Mouse (Mus musculus): ENCODE measurements around the gene Tceal8.
"Not testable (repeated sequence)": the region's sequence is repeated elsewhere in the genome, so short reads cannot be mapped to it uniquely, and the experiment has no call there.

Tceal8 gene

DNA sequence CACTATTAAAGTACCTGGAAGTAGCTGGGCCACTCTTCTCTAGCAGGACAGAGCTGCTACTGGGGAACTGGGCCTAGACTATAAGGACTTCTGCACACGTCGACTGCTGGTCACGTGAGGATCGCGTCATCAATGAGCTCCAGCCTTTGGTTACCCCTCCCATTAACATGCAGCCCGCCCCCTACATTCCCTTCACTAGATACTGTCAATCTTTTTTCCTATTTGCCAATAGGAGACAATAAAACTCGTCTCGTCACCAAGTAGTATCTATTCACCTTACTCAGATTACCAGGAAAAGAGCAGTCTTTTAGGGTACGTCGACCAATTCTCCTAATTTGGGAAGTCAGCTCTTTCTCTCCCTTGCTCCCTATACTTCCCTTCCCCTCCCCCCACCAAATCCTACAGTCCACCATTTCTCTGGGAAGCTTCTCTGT is at the start of gene Tceal8:
Gene Tceal8 (minus strand): TSS at position 225 of the 434 bp plus-strand sequence.
- in situ Hi-C loops (cut with MseI, MboI): no loop called here

DNA sequence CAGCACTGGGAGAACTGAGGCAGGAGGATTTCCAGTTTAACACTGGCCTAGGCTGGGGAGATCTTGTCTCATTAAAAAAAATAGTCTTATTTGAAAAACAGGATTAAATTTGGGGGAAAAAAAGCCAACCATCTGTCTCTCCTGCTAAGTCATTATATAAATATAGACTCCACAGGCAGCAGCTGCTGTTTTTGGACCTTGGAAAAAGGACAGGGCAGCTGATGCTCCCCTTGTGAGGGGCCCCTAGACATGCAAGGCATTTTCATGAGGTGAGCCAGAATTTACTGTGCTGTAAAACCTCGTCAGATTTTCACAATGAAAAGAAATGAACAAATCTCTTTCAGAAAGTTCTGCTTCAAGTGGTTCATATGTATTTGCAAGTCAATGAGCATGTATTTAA is 44.2 kb upstream of the Tceal8 start:
- in situ Hi-C loops (cut with MseI, MboI): no loop called here

DNA sequence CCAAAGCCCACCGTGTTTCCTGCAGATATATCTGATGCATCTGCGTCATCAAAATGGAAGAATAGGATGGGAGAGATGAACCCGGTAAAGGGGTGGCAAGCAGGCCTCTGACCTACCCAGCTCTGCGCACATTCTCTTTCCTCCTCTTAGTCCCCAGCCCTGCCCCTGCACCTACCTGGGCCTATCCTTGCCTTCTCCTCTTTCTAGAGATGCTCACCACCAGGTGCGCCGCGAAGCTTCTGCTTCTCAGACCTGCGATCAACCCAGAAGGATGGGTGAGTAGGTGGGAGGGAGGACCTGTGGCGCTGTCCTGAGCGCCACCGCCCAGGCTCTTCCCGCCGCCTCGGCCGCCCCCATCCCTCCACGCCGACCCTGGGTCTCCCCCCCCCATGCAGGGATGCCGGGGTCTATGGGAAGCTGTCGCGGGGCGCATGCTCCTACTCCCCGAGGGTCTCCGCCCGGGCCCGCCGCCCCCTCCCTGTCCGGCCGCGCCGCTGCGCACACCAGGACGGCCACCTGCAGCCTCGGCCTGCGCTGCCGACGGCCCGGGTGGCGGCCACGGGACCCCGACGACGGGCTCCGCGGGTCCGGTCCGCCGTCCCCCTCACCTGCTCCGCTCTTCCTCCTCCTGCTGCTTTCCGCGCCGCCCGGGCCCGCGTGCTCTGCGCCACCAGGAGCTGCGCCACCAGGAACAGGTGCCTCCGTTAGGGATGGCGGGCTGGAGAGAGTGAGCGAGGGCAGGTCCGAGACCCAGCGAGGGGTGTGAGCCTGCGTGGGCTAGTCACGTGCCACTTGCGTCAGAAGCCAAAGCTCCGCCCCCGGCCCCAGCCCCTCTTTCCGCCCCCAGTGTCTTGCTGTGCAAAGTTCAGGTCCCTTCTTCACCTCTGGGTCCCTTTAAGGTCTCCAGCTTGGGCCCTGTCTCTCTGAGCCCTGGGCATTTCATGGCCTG is 42.9 kb upstream of the Tceal8 start, which contains the start of the genes Tceal7 and Bex1:
Gene Tceal7 (plus strand): TSS at position 51 of the 949 bp plus-strand sequence.
Gene Bex1 (minus strand): TSS at position 785 of the 949 bp plus-strand sequence.
- in situ Hi-C loops (cut with MseI, MboI): not testable (repeated sequence)

DNA sequence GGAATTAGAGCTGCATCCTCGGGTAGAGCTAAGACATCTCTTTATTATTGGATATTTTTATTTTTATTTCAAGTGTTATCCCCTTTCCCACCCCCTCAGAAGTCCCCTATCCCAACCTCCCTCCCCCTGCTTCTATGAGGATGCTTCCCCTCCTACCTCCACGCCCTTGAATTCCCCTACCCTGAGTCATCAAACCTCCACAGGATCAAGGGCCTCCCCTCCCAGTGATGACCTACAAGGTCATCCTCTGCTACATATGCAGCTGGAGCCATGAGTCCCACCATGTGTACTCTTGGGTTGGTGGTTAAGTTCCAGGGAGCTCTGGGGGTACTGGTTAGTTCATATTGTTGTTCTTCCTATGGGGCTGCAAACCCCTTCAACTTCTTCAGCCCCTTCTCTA is 41.3 kb upstream of the Tceal8 start:
- in situ Hi-C loops (cut with MseI, MboI): no loop called here

DNA sequence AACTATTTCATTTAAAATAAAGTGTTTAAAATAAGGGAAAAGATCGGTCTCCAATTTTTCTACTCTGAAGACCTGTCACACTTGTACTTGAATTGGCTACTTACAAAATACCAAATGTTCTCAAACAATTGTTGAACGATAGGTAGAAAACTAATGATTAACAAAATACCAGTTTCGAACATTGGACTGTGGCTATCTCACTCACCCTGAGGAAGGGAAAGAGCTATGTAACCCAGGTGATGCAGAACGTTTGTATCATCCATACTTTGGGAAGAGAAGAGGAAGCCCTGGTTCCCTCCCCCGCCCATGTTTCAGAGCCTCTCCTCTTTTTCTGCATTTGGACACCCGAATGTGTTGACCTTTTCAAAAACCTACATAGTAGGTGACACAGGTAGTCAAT is 32.3 kb upstream of the Tceal8 start:
- in situ Hi-C loops (cut with MseI, MboI): loop anchor here in 1 of 2 experiments (10.0 kb wide), 1 partner anchor 110 kb away; no protein-coding TSS in a partner anchor

DNA sequence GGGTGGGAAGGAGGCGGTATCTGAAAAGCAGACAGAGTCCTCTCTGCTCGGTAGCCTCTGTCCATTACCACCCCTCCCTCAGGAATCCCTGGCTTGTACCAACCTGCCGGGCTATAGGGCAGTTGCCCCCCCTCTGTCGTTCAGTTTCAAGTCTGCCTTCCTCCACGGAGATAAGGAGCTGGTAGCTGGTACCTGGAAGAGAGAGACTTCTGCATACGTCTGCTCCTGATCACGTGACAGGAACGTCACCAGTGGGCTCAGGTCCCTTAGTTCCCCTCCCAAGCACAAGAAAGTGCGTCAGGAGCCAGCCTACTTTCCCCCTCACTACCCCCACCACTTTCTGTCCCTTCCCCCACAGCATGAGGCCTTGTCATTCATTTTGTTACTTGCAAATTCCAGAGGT is 31.5 kb upstream of the Tceal8 start, which contains the start of gene Tceal5:
Gene Tceal5 (minus strand): TSS at position 213 of the 403 bp plus-strand sequence.
- in situ Hi-C loops (cut with MseI, MboI): loop anchor here in 1 of 2 experiments (10.0 kb wide), 1 partner anchor 111 kb away; no protein-coding TSS in a partner anchor

DNA sequence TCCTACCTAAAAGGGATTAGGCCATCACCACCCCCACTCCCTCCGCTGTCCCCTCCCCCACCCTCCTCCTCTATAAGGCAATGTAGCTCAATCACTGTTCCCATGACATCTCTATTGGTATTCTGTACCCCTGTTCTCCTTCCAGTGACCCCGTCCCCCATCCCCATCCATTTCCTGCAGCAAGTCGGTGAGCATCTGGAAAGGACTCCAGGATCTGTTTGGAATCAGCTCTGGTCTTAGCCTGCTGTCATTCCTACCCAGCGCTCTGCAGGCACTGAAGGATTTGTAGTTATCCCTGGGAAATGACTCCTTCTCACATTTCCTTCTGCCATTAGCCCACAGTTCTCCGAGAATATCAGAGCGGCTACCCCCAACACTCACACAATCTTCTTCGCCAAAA is 31.1 kb upstream of the Tceal8 start:
- in situ Hi-C loops (cut with MseI, MboI): loop anchor here in 1 of 2 experiments (10.0 kb wide), 1 partner anchor 112 kb away; no protein-coding TSS in a partner anchor

DNA sequence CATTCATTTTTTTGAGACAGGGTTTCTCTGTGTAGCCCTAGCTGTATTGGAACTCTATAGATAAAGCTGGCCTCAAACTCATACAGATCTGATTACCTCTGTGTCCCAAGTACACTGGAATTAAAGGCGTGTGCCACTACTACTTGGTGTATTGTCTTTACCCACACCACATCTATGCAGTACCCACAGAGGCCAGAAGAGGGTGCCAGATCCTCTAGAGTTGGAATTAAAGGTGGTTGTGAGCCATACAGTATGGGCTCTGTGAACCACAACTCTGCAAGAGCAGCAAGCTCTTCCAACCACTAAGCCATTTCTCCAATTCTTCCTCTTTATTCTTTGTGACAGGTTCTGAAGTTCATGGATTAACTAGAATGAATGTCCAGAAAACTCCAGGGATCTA is 24.7 kb upstream of the Tceal8 start:
- in situ Hi-C loops (cut with MseI, MboI): loop anchor here in 1 of 2 experiments (5.0 kb wide), 1 partner anchor 125 kb away; no protein-coding TSS in a partner anchor

DNA sequence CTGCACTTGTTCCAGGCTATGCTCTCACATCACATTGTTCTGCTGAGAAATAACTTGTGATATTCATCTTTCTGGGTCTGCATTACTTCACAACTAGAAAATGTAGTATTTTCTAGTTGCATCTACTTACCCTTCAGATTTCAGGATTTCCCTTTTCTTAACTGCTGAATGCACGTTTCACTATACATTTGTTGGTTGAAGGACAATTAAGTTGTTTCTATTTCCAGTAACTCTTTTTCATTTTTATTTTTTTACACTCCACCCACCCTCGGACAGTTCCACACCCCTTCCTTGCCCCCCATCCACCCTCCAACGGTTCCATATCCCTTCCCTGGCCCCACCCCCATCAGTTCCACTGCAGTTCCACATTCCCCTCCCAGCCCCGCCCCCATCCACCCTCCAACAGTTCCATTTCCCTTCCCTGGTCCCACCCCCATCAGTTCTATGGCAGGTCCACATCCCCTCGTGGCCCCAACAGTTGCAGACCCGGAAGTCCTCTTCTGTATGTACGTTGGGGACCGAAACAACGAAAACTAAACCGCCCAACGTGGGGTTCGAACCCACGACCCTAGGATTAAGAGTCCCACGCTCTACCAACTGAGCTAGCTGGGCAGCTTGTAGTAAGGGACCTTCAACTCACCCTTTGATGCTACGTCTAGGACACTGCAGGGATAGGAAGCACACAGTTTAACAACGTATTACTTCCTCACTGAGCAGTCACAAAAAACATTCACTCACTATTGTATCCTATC is 23.2 kb upstream of the Tceal8 start:
- in situ Hi-C loops (cut with MseI, MboI): loop anchor here in 1 of 2 experiments (5.0 kb wide), 1 partner anchor 127 kb away; no protein-coding TSS in a partner anchor

DNA sequence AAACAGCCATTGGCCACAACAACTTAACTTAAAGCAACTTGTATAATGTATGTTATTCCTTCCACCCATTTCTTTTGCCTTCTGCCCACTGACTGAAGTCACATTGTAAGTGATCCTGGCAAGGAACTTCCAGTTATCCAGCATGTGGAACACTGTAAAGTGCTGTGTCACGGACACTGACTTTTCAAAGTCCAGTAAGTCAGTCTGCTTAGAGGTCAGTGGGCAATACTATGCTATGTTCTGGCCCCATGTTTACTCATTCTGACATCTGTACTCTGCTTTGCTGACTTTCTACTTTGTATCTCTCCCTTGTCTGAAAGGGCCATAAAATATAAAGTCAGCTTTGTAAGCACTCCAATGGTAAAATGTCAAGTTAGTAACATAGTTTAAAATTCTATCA is 11.0 kb upstream of the Tceal8 start:
- in situ Hi-C loops (cut with MseI, MboI): no loop called here

DNA sequence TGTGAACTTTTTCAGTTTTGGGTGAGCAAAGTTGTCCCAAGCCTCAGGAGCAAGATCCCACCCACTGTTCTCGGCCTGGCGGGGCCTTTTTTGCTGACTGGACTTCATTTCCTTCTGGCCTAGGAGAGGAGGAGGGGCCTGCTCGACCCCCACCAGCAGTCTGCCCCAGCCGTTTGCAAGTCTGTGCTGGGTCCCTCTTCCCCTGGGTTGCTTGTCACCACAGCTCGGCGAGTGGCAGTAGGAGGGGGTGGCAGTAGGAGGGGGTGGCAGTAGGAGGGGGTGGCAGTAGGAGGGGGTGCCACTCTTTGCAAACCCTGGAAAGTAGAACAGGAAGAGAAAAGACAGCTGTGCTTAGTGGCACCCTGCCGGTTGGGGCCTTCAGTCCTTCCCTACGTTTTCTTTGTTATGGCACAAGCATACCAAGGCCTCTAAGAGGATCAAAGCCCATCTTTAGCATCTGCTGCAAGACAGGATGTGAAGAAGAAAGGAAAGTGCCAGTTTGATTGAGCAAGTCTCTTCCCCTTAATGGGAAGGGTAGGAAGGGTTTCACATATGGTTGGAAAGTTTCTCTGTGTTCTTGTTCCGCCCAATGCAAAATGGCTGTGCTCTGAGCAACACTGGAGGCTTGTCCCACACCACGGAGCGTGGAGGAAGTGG is 8.9 kb upstream of the Tceal8 start:
- in situ Hi-C loops (cut with MseI, MboI): no loop called here

DNA sequence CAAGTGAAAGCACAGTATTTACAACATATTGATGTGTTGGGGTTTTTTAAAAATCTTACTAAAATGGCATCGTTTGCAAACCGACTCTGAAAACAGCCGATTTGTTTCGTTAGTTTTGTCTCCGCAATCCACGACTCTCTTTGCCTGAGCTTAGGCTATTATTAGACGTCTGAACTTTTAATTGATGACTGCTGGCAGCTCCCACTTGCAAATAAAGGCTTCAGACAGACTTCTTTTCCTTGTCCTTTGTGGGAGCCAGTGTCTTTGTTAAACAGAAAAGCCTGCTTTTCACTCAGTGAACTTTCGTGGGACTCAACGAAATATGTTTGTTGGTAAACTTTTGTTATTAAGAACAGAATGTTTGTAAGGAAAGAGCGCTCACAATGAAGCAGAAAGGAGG is 644 bp upstream of the Tceal8 start:
- in situ Hi-C loops (cut with MseI, MboI): no loop called here

DNA sequence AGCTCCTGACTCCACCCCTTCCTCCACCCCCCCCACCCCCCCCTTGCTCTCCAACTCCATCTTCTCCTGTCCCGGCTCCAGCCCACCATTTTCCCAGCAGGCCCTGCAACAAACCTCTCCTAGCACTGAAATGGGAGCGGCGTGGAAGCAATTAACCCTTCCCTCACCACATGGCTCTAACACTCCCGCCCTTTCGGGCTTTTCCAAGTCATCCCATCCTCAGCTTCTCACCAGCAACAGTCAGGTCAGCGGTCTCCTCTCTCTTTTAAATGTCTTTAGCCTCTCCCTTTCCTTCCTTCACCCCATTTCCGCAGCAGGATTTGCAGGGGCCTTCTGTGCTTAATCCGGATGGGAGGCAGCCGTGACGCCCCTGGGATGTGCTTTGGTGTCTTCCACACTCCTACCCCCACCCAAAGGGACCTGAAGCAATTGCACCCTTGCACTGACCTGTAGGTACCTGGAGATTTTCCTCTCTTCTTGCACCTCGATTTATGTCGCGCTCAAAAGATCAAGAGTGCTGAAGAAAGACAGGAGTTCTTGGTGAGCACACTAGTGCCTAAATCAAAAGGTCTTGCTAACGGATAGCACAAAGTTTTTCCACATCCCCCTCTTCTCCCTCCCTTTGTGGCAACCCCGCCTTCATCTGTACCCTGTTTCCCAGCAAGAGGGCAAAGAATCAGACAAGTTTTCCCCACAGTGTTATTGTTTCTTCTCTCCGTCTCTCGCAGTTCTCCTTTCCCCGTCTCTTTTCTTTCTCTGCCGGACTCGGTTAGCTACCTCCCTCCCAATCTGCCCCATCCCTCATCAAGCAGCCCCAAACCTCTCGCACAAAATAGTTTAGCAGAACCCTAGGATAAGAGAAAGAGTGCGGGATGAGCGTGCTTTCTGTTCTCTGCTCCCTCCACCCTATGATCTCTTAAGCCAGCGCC is 689 bp downstream of the Tceal8 start:
- in situ Hi-C loops (cut with MseI, MboI): no loop called here

DNA sequence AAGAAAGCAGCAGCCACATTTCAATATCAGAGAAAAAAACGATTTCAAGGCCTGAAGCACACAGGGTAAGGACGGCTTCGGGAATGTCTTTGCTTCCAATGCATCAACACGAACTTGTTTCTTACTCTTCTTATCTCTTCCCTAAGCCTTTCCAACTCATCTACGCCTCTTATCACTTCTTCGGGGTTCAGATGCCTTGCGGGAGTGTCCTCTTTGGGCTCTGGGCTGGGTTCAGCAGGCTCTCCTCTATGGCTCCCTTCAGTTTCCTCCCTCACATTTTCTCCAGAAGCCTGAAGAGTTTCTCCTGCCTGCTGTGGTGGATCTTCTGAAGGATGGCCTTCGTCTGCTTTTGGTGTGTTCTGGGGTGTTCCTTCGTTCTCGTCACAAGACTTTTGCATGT is 1.5 kb downstream of the Tceal8 start:
- in situ Hi-C loops (cut with MseI, MboI): no loop called here

DNA sequence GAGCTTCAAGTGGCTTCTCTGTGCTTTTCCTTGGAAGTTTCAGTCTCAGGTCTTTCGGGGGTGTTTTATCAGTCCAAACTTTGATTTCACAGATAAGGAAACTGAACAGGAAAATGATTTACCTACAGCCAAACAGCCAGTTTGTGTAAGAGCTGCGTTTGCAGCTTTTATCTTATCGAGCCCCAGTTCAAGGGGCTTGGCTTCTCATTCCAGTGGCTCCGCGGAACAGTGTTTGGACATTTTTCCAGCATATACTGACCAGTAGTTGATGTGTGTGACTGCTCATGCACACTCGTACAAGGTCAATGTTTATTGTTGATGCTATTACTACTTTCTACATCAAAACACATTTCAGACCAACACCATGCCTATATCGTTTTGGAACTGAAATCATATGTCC is 27.9 kb downstream of the Tceal8 start:
- in situ Hi-C loops (cut with MseI, MboI): no loop called here

DNA sequence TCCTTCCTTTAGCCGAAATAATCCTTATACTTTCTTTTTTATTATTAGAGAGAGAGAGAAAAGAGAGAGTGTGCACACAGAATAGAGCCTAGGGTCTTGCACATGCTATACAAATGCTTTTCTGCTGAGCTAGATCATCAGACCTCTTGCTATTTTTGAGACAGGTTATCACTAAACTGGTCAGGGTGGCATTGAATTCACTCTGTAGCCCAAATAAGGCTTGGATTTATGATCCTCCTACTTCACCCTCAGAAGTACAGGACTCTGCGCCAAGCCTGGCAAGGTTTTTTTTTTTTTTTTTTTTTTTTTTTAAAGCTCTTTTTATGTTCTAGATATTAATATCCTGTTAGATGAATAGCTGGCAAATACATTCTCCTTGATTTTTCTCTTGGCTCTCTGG is 28.4 kb downstream of the Tceal8 start:
- in situ Hi-C loops (cut with MseI, MboI): no loop called here

DNA sequence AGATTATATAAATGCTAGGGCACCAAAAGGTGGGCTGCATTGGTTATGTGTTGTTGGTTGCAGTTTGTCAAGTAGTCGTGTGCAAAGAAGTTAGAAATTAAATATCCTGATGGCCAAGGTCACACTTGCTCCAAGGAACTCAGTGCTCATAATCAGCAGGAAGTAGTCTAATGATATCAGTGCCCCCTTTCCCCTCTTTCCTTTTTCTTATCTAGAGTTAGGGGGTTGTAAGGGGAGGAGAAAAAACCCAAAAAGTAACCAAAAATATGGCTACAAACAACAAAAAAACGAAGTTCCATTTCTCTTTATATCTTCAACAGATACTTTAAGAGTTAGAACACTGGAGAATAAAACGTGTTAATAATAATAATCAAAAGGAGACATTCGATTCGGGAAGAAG is 30.8 kb downstream of the Tceal8 start:
- in situ Hi-C loops (cut with MseI, MboI): no loop called here

DNA sequence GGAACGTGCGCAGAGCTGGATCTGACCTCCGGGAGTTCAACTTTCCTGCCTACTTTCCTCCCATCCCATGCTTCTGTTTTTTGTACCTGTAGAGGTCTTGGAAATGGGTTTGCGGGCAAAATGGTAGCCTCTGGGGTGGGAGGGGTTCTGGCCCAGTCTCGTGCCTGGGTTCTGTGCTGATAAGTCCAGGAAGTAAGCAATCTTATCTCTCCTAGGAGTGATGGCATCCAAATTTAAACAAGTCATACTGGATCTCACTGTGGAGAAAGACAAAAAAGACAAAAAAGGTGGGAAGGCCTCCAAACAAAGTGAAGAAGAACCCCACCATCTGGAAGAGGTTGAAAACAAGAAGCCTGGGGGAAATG is 32.5 kb downstream of the Tceal8 start:
- in situ Hi-C loops (cut with MseI, MboI): not testable (repeated sequence)

DNA sequence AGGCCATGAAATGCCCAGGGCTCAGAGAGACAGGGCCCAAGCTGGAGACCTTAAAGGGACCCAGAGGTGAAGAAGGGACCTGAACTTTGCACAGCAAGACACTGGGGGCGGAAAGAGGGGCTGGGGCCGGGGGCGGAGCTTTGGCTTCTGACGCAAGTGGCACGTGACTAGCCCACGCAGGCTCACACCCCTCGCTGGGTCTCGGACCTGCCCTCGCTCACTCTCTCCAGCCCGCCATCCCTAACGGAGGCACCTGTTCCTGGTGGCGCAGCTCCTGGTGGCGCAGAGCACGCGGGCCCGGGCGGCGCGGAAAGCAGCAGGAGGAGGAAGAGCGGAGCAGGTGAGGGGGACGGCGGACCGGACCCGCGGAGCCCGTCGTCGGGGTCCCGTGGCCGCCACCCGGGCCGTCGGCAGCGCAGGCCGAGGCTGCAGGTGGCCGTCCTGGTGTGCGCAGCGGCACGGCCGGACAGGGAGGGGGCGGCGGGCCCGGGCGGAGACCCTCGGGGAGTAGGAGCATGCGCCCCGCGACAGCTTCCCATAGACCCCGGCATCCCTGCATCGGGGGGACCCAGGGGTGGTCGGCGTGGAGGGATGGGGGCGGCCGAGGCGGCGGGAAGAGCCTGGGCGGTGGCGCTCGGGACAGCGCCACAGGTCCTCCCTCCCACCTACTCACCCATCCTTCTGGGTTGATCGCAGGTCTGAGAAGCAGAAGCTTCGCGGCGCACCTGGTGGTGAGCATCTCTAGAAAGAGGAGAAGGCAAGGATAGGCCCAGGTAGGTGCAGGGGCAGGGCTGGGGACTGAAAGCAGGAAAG is 33.1 kb downstream of the Tceal8 start, which contains the start of gene Bex4:
Gene Bex4 (plus strand): TSS at position 170 of the 813 bp plus-strand sequence.
- in situ Hi-C loops (cut with MseI, MboI): not testable (repeated sequence)
